Mouse (Mus musculus): ENCODE measurements around the gene Dgki. TPM values are rescaled to one million over a fixed set of nuclear protein-coding genes. Genes with fewer than 3 reads are reported as not detected.
"Not testable (repeated sequence)": the region's sequence is repeated elsewhere in the genome, so short reads cannot be mapped to it uniquely, and the experiment has no call there.

Gene Dgki
- polyA plus RNA-seq, 1 experiment from 2014 or later = 7.6 TPM

DNA sequence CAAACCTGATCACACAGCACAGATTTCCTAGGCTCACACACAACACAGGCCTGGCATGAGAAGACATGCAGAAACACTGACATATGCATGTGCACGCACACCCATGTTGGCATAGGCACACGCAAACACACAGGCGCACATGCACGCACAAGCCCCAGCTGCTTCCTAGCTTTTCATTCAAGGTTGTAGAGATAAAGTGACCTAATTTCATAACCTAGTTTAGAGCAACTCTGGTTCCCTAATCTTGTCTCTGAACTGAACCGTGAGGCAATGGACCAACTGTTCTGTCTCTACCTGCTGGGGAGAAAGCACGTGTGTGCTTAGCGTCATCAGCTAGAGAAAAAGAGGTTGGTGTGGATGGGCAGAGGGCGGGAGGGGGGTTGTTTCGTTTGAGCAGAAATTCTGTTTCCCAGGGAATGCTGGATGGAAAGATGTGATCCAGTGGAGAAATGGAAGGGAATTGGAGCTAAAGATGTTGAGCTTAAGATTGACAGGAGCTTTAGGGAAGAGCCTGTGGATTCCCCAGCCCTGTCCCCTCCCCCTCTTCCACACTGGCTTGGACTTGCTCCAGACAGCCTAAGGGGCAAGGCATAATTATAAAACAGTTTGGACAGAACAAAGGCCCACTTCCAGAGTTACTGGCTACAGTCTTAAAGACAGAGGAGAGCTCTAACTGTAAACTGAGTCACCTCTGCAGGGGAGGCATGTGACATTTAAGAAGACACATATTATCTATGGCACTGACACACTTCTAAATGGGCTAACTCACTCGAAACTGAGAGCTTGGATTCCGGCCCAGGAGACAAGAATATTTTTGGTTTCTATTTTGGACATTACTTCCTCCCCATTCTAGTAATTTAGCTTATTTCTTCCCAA, 156.8 kb downstream of the Dgki start:
- H3K36me3 ChIP-seq (ENCODE audit: control insufficient read depth, insufficient read depth, low read length) = no peaks in the 10 kb centered on the region
- H3K27me3 ChIP-seq (ENCODE audit: control insufficient read depth, insufficient read depth, low read depth, low read length) = no peaks in the 10 kb centered on the region
- H3K9me3 ChIP-seq (replicated peaks; ENCODE audit: control insufficient read depth, low read length, poor library complexity, severe bottlenecking) = no peaks in the 10 kb centered on the region
- H3K4me3 ChIP-seq (ENCODE audit: low read depth, low read length) = no peak overlapping the region
- ATAC-seq = 0 out of 2 replicates have a peak, but pooled peaks have one; percentile 28
- no peak overlapping the region for H3K9ac ChIP-seq (ENCODE audit: low read depth, low read length)
- WGBS = 78% methylated on average over 11 of the region's 11 CpGs
- H3K4me2 ChIP-seq (ENCODE audit: low read length) = no peak overlapping the region
- H3K27ac ChIP-seq (ENCODE audit: low read length) = no peak overlapping the region
- peaks cover 3% of the 10 kb centered on the region; the same call in 1 of the 2 replicates for H3K4me1 ChIP-seq (ENCODE audit: control insufficient read depth, insufficient read depth, low read length)

DNA sequence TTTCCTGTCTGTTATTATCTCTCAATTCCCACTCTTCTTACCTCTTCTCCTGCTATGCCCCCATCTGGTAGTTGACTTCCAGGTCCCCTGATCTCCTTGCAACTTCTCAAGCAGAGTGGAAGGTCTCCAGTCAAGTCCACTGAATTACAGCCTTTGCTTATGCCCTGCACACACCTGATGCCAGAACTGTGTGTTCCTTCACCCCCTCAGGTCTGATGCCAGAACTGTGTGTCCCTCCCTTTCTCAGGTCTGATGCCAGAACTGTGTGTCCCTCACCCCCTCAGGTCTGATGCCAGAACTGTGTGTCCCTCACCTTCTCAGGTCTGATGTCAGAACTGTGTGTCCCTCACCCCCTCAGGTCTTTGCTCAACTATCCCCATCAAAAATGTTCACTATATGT, 161.2 kb downstream of the Dgki start:
- Histone ChIP-seq H3K27me3 (ENCODE audit: control insufficient read depth, insufficient read depth, low read depth, low read length) (no peaks in the 10 kb centered on the region), H3K4me3 (ENCODE audit: low read depth, low read length) (no peak overlapping the region), H3K4me2 (ENCODE audit: low read length) (no peak overlapping the region), H3K9me3 (replicated peaks; ENCODE audit: control insufficient read depth, low read length, poor library complexity, severe bottlenecking) (no peaks in the 10 kb centered on the region), H3K36me3 (ENCODE audit: control insufficient read depth, insufficient read depth, low read length) (no peaks in the 10 kb centered on the region), H3K27ac (ENCODE audit: low read length) (no peak overlapping the region), H3K9ac (ENCODE audit: low read depth, low read length) (no peak overlapping the region), H3K4me1 (ENCODE audit: control insufficient read depth, insufficient read depth, low read length) (peaks cover 3% of the 10 kb centered on the region; the same call in 1 of the 2 replicates)
- ATAC-seq = no peak

DNA sequence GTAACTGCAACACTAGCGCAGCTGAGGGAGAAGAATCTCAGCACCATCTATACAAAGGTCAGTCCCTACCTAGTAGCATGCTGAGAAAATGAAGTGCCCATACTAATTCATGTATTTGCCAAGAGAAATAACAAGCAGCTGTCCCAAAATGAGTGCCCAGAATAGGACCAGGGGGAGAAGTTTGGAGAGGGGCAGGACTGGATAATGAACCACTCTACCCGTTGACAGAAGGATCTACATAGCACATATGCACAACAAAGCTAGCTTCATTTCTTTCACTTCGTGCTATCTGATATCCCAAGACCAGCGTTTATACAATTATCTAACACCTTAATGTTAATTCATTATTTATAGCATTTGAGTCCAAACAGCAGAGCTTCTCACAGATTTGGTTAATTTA, 168.7 kb downstream of the Dgki start:
- Histone ChIP-seq H3K4me2 (ENCODE audit: low read length) (no peak overlapping the region), H3K27ac (ENCODE audit: low read length) (no peak overlapping the region), H3K9ac (ENCODE audit: low read depth, low read length) (no peak overlapping the region), H3K27me3 (ENCODE audit: control insufficient read depth, insufficient read depth, low read depth, low read length) (no peaks in the 10 kb centered on the region), H3K9me3 (replicated peaks; ENCODE audit: control insufficient read depth, low read length, poor library complexity, severe bottlenecking) (no peaks in the 10 kb centered on the region), H3K4me1 (ENCODE audit: control insufficient read depth, insufficient read depth, low read length) (no peaks in the 10 kb centered on the region), H3K36me3 (ENCODE audit: control insufficient read depth, insufficient read depth, low read length) (no peaks in the 10 kb centered on the region), H3K4me3 (ENCODE audit: low read depth, low read length) (no peak overlapping the region)
- no peak for ATAC-seq
- 71% methylated on average over 4 of the region's 4 CpGs for WGBS

GRCm38 (mm10) chr6:37120417-37121154, 179.4 kb downstream of the Dgki start:
- Histone ChIP-seq H3K27ac (ENCODE audit: low read length) (no peak overlapping the region), H3K36me3 (ENCODE audit: control insufficient read depth, insufficient read depth, low read length) (no peaks in the 10 kb centered on the region), H3K4me3 (ENCODE audit: low read depth, low read length) (no peak overlapping the region), H3K27me3 (ENCODE audit: control insufficient read depth, insufficient read depth, low read depth, low read length) (no peaks in the 10 kb centered on the region), H3K9ac (ENCODE audit: low read depth, low read length) (no peak overlapping the region), H3K4me2 (ENCODE audit: low read length) (no peak overlapping the region), H3K9me3 (replicated peaks; ENCODE audit: control insufficient read depth, low read length, poor library complexity, severe bottlenecking) (0 out of 2 replicates have a peak, but pooled peaks cover 3% of the 10 kb centered on the region), H3K4me1 (ENCODE audit: control insufficient read depth, insufficient read depth, low read length) (no peaks in the 10 kb centered on the region)
- WGBS = 94% methylated on average over 19 of the region's 19 CpGs
- no peak for ATAC-seq

GRCm38 (mm10) chr6:37119205-37119604, 180.8 kb downstream of the Dgki start:
- ATAC-seq = no peak
- Histone ChIP-seq H3K4me3 (ENCODE audit: low read depth, low read length) (no peak overlapping the region), H3K36me3 (ENCODE audit: control insufficient read depth, insufficient read depth, low read length) (no peaks in the 10 kb centered on the region), H3K27me3 (ENCODE audit: control insufficient read depth, insufficient read depth, low read depth, low read length) (no peaks in the 10 kb centered on the region), H3K4me2 (ENCODE audit: low read length) (no peak overlapping the region), H3K9ac (ENCODE audit: low read depth, low read length) (no peak overlapping the region), H3K9me3 (replicated peaks; ENCODE audit: control insufficient read depth, low read length, poor library complexity, severe bottlenecking) (0 out of 2 replicates have a peak, but pooled peaks cover 3% of the 10 kb centered on the region), H3K27ac (ENCODE audit: low read length) (no peak overlapping the region), H3K4me1 (ENCODE audit: control insufficient read depth, insufficient read depth, low read length) (no peaks in the 10 kb centered on the region)
- WGBS = 90% methylated on average over 3 of the region's 3 CpGs

DNA sequence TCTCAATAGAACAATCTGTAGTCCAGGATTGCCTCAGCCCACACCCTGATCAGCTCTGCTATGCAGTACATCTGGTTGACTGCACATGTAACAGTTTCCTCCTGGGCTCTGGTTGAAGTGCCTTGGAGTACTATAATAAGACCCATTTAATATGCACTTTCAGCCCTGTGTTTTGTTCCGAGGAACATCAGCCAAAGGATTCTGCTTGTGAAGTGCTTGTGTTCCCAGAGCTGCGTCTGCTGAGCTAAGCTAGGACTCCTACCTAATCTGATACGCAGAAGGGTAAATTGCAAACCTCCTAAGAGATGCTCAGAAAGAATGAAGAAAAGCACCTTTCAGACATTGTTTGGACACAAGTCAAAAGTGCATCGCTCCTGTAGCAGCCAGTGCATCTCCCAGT, 186.9 kb downstream of the Dgki start:
- no peaks in the 10 kb centered on the region for H3K4me1 ChIP-seq (ENCODE audit: control insufficient read depth, insufficient read depth, low read length)
- no peak overlapping the region for H3K27ac ChIP-seq (ENCODE audit: low read length)
- no peaks in the 10 kb centered on the region for H3K27me3 ChIP-seq (ENCODE audit: control insufficient read depth, insufficient read depth, low read depth, low read length)
- WGBS = 85% methylated on average over 4 of the region's 4 CpGs
- no peaks in the 10 kb centered on the region for H3K9me3 ChIP-seq (replicated peaks; ENCODE audit: control insufficient read depth, low read length, poor library complexity, severe bottlenecking)
- H3K4me3 ChIP-seq (ENCODE audit: low read depth, low read length) = no peak overlapping the region
- no peak overlapping the region for H3K4me2 ChIP-seq (ENCODE audit: low read length)
- no peak overlapping the region for H3K9ac ChIP-seq (ENCODE audit: low read depth, low read length)
- H3K36me3 ChIP-seq (ENCODE audit: control insufficient read depth, insufficient read depth, low read length) = no peaks in the 10 kb centered on the region
- ATAC-seq = no peak

GRCm38 (mm10) chr6:37106236-37106635, 193.7 kb downstream of the Dgki start:
- not testable (repeated sequence) for H3K9ac ChIP-seq (ENCODE audit: low read depth, low read length); H3K4me2 ChIP-seq (ENCODE audit: low read length); H3K4me1 ChIP-seq (ENCODE audit: control insufficient read depth, insufficient read depth, low read length); H3K27ac ChIP-seq (ENCODE audit: low read length); H3K9me3 ChIP-seq (replicated peaks; ENCODE audit: control insufficient read depth, low read length, poor library complexity, severe bottlenecking); ATAC-seq; H3K4me3 ChIP-seq (ENCODE audit: low read depth, low read length); H3K27me3 ChIP-seq (ENCODE audit: control insufficient read depth, insufficient read depth, low read depth, low read length); H3K36me3 ChIP-seq (ENCODE audit: control insufficient read depth, insufficient read depth, low read length)
- WGBS = 92% methylated on average over 6 of the region's 6 CpGs

DNA sequence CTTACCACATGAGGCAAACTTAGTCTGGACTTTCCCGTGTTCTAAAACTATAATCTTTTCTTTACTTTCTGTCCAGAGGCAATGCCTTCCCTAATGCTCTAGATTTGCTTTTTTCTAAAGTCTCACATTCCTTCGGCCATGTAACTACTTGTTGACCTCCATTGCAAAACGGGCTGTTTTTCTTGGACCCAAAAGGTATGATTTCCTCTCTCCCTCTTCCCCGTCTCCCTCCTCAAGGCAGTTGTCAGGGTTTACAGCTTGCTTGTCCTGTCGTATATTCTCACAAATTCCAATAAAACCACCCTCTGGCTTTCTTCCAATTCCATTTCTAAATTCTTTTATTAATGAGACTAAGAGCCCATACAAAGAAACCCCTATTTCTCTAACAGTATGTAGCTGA, 199.6 kb downstream of the Dgki start:
- H3K4me3 ChIP-seq (ENCODE audit: low read depth, low read length) = no peak overlapping the region
- 82% methylated on average over 5 of the region's 5 CpGs for whole genome bisulfite sequencing
- no peaks in the 10 kb centered on the region for H3K9me3 ChIP-seq (replicated peaks; ENCODE audit: control insufficient read depth, low read length, poor library complexity, severe bottlenecking)
- peaks cover 2% of the 10 kb centered on the region; the same call in 1 of the 2 replicates for H3K4me1 ChIP-seq (ENCODE audit: control insufficient read depth, insufficient read depth, low read length)
- H3K27me3 ChIP-seq (ENCODE audit: control insufficient read depth, insufficient read depth, low read depth, low read length) = no peaks in the 10 kb centered on the region
- no peak overlapping the region for H3K9ac ChIP-seq (ENCODE audit: low read depth, low read length)
- H3K27ac ChIP-seq (ENCODE audit: low read length) = no peak overlapping the region
- ATAC-seq = no peak
- H3K4me2 ChIP-seq (ENCODE audit: low read length) = no peak overlapping the region
- no peaks in the 10 kb centered on the region for H3K36me3 ChIP-seq (ENCODE audit: control insufficient read depth, insufficient read depth, low read length)
